Mouse (Mus musculus): ENCODE results near the gene Tmed5.
"Not testable (repeated sequence)": the region's sequence is repeated elsewhere in the genome, so short reads cannot be mapped to it uniquely, and the experiment has no call there.

Gene Tmed5

DNA sequence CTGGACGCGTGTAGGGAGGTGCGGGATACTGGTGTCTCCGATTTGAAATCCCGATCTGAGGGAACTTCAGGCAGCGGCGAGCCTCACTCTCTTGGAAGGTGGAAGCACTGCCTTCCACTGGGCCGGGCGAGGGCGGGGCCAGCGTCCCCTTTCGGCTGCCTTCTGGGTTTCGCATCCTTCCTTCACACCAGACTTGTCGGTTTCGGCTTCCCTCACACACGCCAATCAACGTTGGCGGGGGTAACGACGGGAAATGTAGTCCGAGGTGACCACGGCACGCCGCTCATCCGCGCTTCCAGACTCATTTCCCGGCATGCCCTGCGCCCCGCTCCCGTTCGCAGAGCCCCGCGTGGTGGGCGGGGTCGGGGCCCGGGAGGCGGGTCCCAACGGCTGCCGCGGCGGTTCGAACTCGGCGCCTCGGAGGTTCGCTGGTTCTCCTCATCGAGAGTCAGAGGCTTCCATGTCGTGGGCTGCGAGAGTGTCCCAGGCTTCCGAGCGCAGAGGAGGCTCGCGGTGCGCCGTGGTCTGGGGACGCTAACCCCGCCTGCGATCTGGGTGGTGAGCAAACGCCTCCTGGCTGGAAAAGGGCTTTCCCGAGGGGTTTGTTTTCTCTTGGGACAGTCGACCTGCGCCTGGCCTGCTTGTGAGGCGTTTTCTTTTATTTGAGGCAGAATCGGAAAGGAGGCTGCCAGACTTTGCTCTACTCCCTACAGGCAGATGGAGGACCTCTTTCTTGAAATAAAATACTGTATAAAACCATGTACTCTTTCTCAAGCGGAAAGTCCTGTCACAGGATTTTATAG, at the start of gene Tmed5, which contains the start of gene Ccdc18:
Gene Tmed5 (minus strand): TSS at position 180 of the 803 bp plus-strand sequence.
Gene Ccdc18 (plus strand): TSS at position 435 of the 803 bp plus-strand sequence.
- in situ Hi-C loops (cut with MboI, MseI): no loop called here

DNA sequence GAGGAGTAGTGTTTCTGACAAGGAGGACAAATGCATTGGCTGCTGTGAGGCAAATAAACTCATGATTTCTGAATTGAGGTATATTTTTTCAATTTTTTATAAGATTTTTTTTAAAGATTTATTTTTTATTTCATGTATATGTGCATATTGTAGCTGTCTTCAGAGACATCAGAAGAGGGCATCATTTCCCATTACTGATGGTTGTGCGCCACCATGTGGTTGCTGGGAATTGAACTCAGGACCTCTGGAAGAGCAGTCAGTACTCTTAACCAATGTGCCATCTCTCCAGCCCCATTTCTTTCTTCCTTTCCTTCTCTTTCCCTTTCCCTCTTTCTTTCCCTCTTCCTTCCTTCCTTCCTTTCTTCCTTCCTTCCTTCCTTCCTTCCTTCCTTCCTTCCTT, 31.3 kb upstream of the Tmed5 start:
- in situ Hi-C loops (cut with MboI, MseI): loop anchor here (10.0 kb wide), 1 partner anchor 219 kb away; no protein-coding TSS in a partner anchor

DNA sequence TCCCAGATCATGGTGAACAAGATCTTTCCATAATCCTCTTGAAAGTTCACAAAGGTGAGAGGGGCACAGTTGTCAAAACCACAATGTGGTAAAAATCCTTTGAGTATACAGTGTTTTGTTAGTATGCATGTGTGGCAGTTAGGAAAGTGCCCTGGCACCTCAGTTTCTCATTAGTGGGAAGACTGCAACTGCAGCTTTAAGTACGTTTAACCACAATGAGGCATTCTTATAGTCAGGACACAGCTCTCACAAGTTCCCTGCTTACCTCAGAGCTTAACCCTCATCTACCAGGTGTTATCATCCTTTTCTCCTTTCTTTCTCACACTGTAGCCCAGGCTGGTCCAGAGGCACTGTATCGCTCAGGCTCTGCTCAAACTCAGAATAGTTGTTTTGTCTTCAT, 28.4 kb upstream of the Tmed5 start:
- in situ Hi-C loops (cut with MboI, MseI): loop anchor here (10.0 kb wide), 1 partner anchor 216 kb away; no protein-coding TSS in a partner anchor

DNA sequence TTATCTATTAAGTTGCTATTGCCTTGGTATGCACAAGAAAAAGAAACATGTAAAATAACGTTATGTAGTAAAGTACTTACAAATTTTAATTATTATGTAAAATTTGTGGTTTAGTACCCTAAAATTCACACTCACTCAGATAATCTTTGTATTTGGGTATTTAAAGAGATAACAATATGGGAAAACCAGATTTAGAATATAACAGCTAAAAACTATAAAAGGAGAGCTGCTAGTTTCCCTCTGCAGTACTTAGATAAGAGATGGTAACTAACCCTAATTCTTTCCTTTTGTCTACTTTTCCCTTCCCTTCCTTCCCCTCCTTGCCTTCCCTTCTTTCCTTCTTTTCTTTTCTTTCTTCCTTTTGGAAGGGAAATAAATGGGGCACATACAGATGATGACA, 20.2 kb upstream of the Tmed5 start:
- in situ Hi-C loops (cut with MboI, MseI): no loop called here

DNA sequence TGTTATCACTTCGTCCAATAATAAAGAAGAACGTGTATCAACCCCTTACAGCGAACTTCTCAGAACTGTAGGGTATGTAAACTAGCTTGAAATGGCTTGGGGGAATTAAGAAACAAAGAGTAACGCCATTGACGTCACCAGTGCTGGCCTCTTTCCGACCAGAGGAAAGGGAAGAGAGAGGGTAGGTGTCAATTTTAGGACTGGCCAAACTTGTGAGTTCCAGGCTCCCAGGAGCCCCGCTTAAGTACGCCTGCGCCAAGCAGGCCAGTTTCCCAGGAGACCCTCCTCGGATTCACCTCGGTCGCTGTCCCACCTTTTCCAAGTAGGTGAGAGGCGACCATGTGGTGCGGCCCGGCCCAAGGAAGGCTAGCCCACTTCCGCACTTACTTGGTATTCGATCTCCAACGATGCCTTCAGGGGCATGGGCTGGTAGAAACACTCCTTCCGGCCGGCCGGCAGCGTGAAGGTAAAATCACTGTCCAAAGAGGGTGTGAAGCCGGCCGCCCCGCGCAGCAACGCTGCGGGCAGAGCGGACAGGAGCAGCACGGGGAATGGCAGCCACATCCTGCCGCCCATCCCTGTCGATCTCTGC, 475 bp downstream of the Tmed5 start:
- in situ Hi-C loops (cut with MboI, MseI): no loop called here

DNA sequence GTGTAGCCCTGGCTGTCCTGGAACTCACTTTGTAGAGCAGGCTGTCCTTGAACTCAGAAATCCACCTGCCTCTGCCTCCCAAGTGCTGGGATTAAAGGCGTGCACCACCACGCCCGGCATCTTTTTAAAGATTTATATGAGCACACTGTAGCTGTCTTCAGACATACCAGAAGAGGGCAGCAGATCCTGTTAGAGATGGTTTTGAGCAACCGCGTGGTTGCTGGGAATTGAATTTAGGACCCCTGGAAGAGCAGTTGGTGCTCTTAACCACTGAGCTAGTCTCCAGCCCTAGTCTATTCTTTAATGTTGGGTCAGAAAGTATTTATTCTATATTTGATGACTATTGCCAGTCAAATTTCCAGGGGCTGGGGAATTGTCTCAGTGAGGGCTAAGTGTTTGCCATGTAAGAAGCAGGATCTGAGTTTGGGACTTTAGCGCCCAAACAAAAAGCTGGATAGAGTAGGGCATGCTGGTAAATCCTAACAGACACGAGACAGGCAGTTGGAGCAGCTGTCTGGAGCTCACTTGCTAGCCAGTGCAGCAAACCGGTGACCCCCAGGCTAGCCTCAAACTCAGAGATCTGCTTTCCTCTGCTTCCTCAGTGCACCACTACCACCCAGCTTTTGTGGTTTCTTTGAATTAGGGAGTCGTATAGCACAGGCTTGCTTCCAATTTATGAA, 12.1 kb downstream of the Tmed5 start:
- in situ Hi-C loops (cut with MboI, MseI): no loop called here

DNA sequence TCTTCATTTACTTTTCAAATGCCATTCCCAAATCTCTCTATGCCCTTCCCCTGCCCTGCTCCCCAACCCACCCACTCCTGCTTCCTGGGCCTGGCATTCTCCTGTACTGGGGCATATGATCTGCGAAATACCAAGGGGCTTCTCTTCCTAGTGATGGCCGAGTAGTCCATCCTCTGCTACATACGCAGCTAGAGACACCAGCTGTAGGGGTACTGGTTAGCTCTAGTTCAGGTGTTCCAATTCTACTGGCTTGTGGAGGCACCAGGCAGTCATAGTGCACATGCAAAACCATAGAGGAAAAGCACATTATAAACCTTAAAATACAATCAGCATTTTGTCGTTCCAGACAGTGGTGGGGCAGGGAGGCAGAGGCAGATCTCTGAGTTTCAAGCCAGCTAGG, 14.7 kb downstream of the Tmed5 start:
- in situ Hi-C loops (cut with MboI, MseI): no loop called here

DNA sequence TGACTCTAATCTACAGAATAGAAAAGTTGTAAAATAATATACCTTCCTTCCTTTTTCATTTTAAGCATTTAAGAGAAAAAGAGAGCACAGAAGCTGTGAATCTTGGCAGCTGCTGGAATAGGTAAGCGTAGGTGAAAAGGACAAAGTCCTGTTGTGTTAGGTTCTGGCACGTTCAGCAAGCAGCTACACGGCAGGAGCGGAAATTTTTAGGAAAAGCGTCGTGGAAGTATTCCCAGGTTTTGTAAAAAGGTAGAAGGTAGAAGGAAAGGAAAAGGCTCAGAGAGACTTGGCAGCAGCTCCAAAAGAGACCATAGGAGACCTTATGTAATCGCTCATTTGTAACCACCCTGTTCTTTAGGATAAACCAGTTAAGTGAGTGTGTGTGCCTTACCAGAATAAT, 23.1 kb downstream of the Tmed5 start:
- in situ Hi-C loops (cut with MboI, MseI): no loop called here

DNA sequence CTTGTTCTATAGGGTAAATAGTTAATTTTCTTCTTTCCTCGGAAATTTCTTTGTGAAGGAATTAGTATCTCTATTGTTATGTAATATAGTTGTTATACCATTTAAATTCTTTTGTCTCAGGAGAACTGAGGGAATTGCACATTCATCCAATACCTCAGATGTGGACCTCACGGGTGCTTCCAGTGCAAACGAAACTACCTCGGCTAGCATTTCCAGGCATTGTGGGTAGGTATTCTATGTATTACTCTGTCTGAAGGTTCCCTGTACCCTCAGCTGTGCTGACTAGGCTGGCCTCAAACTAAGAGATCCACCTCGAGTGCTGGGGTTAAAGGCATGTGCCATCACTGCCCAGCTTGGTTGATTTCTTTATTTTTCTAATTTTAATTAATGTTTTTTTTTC, 28.1 kb downstream of the Tmed5 start:
- in situ Hi-C loops (cut with MboI, MseI): no loop called here

DNA sequence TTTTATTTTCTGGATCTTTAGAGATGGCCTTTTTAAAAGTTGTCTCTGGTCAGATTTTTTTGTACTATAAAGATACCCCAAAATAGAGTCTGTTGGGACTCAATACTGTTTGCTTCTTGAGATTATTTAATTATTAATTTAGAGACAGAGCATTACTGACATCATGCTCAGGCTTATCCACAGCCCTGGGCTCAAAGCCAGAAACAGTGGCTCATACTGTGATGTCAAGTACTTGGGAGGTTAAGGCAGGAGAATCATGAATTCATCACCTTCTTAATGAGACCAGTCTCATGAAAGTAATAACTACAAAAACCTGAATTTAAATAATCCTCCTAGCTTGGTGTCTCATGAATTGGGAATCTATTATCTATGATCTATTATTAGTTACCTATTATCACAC, 32.2 kb downstream of the Tmed5 start:
- in situ Hi-C loops (cut with MboI, MseI): no loop called here

DNA sequence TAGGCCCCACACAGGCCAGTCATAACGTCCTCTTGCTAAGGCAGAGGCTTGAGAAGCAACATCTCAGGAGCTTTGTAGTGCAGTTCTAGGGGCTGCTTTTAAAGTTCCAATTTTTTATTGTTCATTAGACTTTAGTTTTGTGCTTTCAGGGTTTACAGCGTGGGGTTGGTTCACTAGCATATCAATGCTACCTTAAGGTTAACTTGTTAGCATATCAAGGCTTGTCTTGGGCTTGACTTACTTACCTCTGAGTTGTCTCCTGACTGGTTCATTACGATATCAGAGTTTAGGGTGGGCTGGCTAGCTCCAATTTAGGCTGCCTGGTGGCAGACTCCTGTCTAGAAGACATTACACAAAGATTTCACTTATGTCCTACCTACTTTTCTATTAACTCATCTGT, 34.7 kb downstream of the Tmed5 start:
- in situ Hi-C loops (cut with MboI, MseI): no loop called here

DNA sequence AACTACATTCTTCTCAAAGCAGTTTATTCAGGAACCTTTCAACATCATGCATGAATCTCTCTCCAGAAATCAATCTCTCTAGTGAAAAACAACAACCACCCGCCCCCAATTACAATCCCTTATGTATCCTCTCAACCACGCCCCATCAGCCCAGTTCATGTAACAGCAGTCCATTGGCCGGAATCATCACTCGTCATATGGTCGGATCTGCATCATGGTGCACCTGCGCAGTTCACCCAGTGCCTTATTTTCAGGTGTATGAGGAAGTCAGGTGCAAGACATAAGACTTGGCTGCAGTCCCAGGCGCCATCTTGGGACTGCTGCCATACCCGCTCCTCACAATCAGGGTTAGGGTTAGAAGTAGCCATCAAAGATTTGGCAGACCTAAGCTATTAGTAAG, 39.7 kb downstream of the Tmed5 start:
- in situ Hi-C loops (cut with MboI, MseI): not testable (repeated sequence)

DNA sequence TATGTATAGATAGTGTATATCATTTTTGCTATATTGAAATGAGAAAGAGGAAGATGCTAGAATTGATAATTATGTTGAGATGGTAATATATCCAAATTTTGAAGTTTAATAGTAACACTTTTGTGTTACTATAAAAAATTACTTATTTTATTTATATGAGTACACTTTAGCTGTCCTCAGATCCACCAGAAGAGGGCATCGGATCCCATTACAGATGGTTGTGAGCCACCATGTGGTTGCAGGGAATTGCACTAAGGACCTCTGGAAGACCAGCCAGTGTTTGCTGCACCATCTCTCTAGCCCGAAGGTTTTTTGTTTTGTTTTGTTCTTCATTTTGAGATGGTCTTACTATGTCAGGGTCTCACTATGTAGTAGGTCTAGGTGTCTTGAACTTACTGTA, 47.0 kb downstream of the Tmed5 start:
- in situ Hi-C loops (cut with MboI, MseI): no loop called here

DNA sequence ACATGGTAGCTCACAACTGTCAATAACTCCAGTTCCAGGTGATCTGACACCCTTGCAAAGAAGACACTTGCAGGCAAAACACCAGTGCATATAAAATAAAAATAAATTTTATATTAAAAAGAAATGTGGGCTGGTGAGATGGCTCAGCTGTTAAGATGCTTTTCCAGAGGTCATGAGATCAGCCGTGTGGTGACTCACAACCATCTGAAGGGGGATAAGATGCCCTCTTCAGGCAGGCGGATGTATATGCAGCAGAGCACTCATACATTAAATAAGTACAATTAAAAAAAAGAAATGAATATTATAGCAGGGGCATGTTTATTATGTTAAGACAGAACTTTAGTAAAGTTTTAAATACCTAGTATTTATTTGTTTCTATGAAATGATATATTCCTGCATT, 50.0 kb downstream of the Tmed5 start:
- in situ Hi-C loops (cut with MboI, MseI): no loop called here

DNA sequence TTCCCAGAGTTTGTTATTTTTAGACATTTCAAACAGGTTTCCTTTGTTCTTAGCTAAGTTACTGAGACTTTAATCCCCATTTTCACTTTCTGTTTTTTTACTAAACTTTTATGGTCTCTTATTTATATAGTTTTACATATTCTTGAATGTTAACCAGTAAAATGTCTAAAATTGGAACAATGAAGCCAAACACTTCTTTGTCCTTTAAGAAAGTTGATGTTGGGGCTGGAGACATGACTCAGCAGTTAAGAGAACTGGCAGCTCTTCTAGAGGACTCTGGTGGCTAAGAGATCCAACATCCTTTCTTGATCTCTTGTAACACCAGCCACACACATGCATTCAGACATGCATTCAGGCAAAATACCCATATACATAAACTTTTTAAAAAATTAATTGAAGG, 52.8 kb downstream of the Tmed5 start:
- in situ Hi-C loops (cut with MboI, MseI): no loop called here

DNA sequence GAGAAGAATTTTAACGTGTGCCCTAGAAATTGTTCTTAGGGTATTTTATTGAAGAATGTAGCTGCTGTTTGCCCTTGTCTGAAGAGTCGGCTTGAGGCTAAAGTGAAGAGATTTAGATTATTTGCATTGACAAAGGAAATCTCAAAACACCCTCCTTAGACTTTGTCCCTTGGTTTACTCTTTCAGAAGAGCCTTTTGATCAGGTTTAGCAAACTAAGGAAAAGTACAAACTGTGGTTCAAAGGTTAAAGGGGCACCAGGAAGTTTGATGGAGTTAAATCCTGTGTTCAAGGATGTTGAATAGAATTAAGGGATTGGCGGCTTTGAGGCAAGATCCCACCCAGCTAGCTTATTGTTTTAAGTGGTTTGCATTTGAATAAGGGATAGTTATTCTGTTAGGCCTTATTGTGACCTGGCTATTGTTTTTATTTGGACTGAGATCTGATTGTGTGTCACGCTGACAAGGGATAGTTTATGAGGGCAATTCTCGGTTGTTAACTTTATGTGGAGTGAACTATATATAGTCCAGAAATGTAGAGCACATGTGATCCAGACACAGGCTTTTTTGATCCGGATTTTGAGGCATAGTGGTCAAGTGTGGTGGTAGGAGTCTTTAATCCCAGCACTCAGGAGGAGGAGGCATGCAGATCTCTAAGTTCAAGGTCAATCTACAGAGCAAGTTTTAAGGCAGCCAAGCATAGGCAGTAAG, 55.4 kb downstream of the Tmed5 start:
- in situ Hi-C loops (cut with MboI, MseI): no loop called here

DNA sequence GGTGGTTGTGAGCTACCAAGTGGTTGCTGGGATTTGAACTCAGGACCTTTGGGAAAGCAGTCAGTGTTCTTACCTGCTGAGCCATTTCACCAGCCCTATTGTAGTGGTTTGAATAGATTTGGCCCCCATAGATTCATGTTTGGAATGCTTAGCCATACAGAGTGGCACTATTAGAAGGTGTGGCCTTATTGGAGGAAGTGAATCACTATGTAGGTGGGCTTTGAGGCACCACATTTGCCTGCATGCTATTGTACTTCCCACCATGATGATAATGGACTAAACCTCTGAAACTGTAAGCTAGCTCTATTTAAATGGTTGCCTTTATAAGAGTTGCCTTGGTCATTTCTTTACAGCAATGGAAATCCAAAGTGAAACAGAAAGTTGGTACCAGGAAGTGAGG, 56.2 kb downstream of the Tmed5 start:
- in situ Hi-C loops (cut with MboI, MseI): no loop called here

DNA sequence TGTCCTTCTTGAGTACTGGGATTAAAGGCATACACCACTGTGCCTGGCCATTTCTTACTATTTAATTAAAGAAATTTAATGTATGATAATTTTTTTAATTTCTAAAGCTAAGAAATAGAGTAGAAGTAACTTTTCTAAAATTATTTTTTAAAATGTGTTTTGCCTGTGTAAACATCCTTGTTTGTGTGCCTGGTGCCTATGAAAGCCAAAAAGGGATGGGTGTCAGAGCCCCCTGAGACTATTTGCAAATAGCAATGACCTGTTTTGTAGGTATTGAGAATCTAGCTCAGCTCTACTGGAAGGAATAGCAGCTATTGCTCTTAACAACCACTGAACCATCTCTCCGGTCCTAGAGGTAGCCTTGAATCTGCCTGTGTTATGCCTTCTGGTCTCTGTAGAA, 60.1 kb downstream of the Tmed5 start:
- in situ Hi-C loops (cut with MboI, MseI): no loop called here

DNA sequence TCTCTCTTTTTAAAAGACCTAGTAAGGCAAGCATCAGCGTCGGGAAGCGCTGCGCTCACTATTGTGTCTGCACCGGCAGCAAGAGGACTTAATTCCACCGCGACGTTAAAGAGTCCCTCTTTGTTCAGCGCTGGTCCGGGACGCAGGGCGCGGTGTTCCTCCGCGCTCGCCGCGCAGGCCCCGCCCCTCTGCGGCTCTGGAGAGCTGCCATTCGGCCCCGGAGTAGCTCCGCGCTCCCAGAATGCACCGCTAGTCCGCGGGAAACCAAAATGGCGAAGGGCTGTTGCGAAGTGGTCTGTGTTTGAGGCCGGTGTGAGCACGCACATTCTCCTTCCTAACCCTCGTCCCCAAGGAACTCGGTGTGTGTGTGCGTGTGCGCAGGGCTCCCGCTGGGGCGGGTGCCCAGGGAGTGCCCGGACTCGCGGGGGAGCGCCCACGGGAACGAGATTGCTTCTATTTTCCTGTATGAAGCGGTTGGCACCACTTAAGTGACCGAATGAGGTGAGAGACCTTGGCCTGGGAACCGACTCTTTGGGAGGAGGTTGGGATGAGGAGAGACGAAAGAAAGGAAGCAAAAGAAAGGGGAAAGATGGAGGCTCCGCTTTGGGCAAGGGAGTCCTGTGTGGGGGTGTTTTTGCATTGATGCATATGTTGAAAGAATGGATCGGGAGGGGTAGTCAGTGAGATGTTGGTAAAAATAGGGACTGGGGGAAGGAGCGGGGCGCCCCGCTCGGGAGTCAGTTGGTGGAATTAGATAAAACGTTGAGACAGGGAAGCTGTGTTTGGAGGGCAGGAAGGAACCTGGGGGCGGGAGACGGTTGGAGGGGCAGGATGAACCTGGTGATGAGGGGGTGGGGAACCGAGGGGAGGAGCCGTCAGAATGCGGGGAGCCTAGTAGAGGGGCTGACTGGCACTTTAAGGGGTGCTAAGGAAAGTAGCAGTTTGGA, 66.7 kb downstream of the Tmed5 start, which contains the start of gene Mtf2:
Gene Mtf2 (plus strand): TSS at position 210 of the 947 bp plus-strand sequence.
- in situ Hi-C loops (cut with MboI, MseI): no loop called here

DNA sequence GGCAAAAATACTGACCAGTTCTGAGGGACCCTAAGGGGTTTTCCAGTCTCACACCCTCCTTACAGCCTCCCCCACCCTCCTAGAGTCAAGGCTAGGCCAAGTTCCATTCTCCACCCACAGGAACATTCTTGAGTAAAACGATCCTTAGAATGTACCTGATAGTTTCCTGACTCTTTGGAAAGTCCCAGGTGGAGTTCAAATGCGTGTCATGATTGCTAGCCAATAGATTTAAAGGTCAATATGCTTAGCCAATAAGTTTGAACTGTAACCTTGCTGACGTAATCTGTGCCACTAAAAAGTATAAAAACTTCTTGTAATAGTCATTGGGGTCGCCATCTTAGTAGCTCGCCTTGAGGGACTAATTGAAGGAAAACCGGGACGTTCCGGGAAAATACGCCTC, 72.0 kb downstream of the Tmed5 start:
- in situ Hi-C loops (cut with MboI, MseI): no loop called here

Data from T-helper 2 cell (primary cell).